Mouse (Mus musculus) heart, adult 2 months (tissue): ENCODE data around the gene Rab1b.

Source experiments
- CTCF ChIP-seq: fragments of 200-600 bp; IDR thresholded peaks from 2 replicates; pipeline ENCODE4 v1.8.1; 2022; ENCODE audit warnings: antibody characterized with exemption, mild to moderate bottlenecking, moderate library complexity
- EP300 ChIP-seq: fragments of 200-500 bp; IDR thresholded peaks from 2 replicates; pipeline ENCODE4 v1.6.1; 2011; ENCODE audit warnings: low read depth, low read length, control low read depth; ENCODE audit not compliant: insufficient read depth
- POLR2A ChIP-seq: fragments of 200-500 bp; IDR thresholded peaks from 2 replicates; pipeline ENCODE4 v1.6.1; 2011; ENCODE audit warnings: mild to moderate bottlenecking, low read depth, low read length, control low read depth; ENCODE audit not compliant: insufficient read depth

DNA sequence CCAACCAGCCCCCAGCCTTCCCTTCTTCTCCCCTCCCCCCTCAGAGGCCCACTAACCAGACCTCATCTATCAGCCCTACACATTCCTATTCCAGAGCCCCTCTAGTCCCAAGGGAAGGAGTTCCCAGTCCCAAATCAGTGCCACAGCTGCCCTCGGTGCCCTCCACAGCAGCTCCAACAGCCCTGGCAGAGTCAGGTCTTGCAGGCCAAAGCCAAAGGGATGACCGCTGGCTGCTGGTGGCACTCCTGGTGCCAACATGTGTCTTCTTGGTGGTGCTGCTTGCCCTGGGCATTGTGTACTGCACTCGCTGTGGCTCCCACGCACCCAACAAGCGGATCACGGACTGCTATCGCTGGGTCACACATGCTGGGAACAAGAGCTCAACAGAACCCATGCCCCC lies 36.9 kb downstream of the Rab1b start:
- TF ChIP-seq CTCF, result no peak
- no peak for TF ChIP-seq POLR2A
- TF ChIP-seq EP300, result no peak
